ENCODE assay signal across 8 mouse cellular contexts in the genomic region with DNA sequence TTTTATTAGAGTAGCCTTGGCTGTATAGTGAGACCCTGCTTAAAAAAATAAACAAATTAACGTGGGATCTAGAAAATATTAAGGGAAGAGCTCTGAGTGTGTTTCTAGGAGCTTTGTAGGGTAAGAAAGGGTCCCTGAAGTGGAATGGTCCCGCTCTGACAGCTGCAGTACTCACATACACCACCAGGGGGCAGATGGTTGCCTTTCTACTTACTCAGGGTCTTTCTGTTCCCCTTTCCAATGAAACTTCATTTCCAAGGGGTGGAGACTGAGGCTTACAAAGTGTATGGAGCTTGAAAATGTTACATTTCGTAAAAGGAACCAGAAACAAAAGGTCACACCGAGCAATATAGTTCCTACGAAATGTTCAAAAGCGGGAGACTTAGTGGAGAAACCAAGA. TPM values are rescaled to one million over a fixed set of nuclear protein-coding genes. Genes with fewer than 3 reads are reported as not detected.
DNase-seq lines count a peak whose midpoint lies in the region; ATAC-seq lines count a peak whose summit lies in the region.

No protein-coding gene starts in this region.

- DNase-seq in hindbrain, embryonic 10.5 days (ENCODE audit: low spot score), result peak; percentile 84
- peak; percentile 83 for DNase-seq in ZHBTc4 (ENCODE audit: low read depth, low spot score)
- DNase-seq in embryonic facial prominence, embryonic 10.5 days (ENCODE audit: low spot score), result peak; percentile 88
- DNase-seq in heart, postnatal 4 days, result peak; percentile 88
- peak; percentile 91 for DNase-seq in limb, embryonic 10.5 days (ENCODE audit: low spot score)
- DNase-seq in naive thymus-derived CD4-positive, alpha-beta T cell, adult 2 months (ENCODE audit: low read depth), result peak; percentile 87
- peak; percentile 93 for DNase-seq in testis, postnatal 10 days (ENCODE audit: low spot score)

- peaks cover 3% of the 10 kb centered on the region for H3K36me3 ChIP-seq in hindbrain, embryonic 10.5 days
- H3K36me3 ChIP-seq in hindbrain, embryonic 16.5 days (ENCODE audit: control insufficient read depth, insufficient read depth, low read length), result no peaks in the 10 kb centered on the region
- peaks cover 5% of the 10 kb centered on the region; the same call in 1 of the 2 replicates for H3K36me3 ChIP-seq in embryonic facial prominence, embryonic 10.5 days (replicated peaks)
- H3K36me3 ChIP-seq in limb, embryonic 10.5 days, result peaks cover 4% of the 10 kb centered on the region

- peaks cover 52% of the 10 kb centered on the region for H3K4me1 ChIP-seq in hindbrain, embryonic 10.5 days (replicated peaks)
- H3K4me1 ChIP-seq in hindbrain, embryonic 16.5 days (ENCODE audit: control insufficient read depth, insufficient read depth, low read depth, low read length), result peaks cover 17% of the 10 kb centered on the region
- peaks cover 61% of the 10 kb centered on the region for H3K4me1 ChIP-seq in embryonic facial prominence, embryonic 10.5 days
- peaks cover 55% of the 10 kb centered on the region for H3K4me1 ChIP-seq in limb, embryonic 10.5 days

- H3K9ac ChIP-seq in hindbrain, embryonic 16.5 days (ENCODE audit: low read depth, low read length), result no peak overlapping the region

- H3K4me3 ChIP-seq in hindbrain, embryonic 10.5 days, result no peak overlapping the region
- H3K4me3 ChIP-seq in hindbrain, embryonic 16.5 days (ENCODE audit: low read length), result no peak overlapping the region
- no peak overlapping the region for H3K4me3 ChIP-seq in embryonic facial prominence, embryonic 10.5 days
- H3K4me3 ChIP-seq in limb, embryonic 10.5 days, result 0 out of 2 replicates have a peak overlapping the region, but pooled peaks have one; percentile 5

- peaks cover 43% of the 10 kb centered on the region for H3K27me3 ChIP-seq in hindbrain, embryonic 10.5 days (ENCODE audit: insufficient read depth, poor library complexity, severe bottlenecking)
- 0 out of 2 replicates have a peak, but pooled peaks cover 10% of the 10 kb centered on the region for H3K27me3 ChIP-seq in hindbrain, embryonic 16.5 days (replicated peaks; ENCODE audit: control insufficient read depth, insufficient read depth, low read length)
- peaks cover 29% of the 10 kb centered on the region for H3K27me3 ChIP-seq in embryonic facial prominence, embryonic 10.5 days (replicated peaks; ENCODE audit: low read depth, poor library complexity, severe bottlenecking)
- H3K27me3 ChIP-seq in limb, embryonic 10.5 days (ENCODE audit: low read depth, poor library complexity, severe bottlenecking), result peaks cover 10% of the 10 kb centered on the region; the same call in 1 of the 2 replicates

- no peak overlapping the region for H3K27ac ChIP-seq in hindbrain, embryonic 10.5 days
- no peak overlapping the region for H3K27ac ChIP-seq in hindbrain, embryonic 16.5 days (ENCODE audit: low read depth, low read length)
- H3K27ac ChIP-seq in embryonic facial prominence, embryonic 10.5 days (replicated peaks), result no peak overlapping the region
- no peak overlapping the region for H3K27ac ChIP-seq in limb, embryonic 10.5 days

- no peak overlapping the region for H3K4me2 ChIP-seq in hindbrain, embryonic 16.5 days (ENCODE audit: low read length)

- H3K9me3 ChIP-seq in hindbrain, embryonic 10.5 days, result no peaks in the 10 kb centered on the region
- no peaks in the 10 kb centered on the region for H3K9me3 ChIP-seq in hindbrain, embryonic 16.5 days (ENCODE audit: control insufficient read depth, low read length)
- H3K9me3 ChIP-seq in embryonic facial prominence, embryonic 10.5 days, result no peaks in the 10 kb centered on the region
- H3K9me3 ChIP-seq in limb, embryonic 10.5 days (replicated peaks), result no peaks in the 10 kb centered on the region

- 17% methylated on average over 6 of the region's 6 CpGs for whole genome bisulfite sequencing in hindbrain, embryonic 10.5 days
- WGBS in hindbrain, embryonic 16.5 days, result 7% methylated on average over 6 of the region's 6 CpGs
- 16% methylated on average over 6 of the region's 6 CpGs for WGBS in embryonic facial prominence, embryonic 10.5 days
- WGBS in limb, embryonic 10.5 days, result 11% methylated on average over 6 of the region's 6 CpGs

- ATAC-seq in hindbrain, embryonic 16.5 days, result no peak

RNA-seq across cellular contexts. Expression of a gene that starts 1.6 kb away (rescaled TPM):
- polyA plus RNA-seq in hindbrain, embryonic 10.5 days (2016; fragmentation: Nextera tagmentation; extraction: Ambion mirVana), result 0.39 and 0.80 TPM in 2 replicates
- 0.97 and 1.5 TPM in 2 replicates for polyA plus RNA-seq in hindbrain, embryonic 16.5 days (2015; fragmentation: Nextera tagmentation; extraction: Ambion mirVana)
- polyA plus RNA-seq in embryonic facial prominence, embryonic 10.5 days (2016; fragmentation: Nextera tagmentation; extraction: Ambion mirVana), result 1.2 and 1.3 TPM in 2 replicates
- total RNA-seq in heart, postnatal 4 days (2021), result 1 to 10 TPM in 1 of 2 experiments, under 1 TPM in 1; 0.93 to 1.1 TPM
- polyA plus RNA-seq in limb, embryonic 10.5 days (2016; fragmentation: Nextera tagmentation; extraction: Ambion mirVana), result 1.2 and 1.7 TPM in 2 replicates

RNA-seq across cellular contexts. Expression of a gene that starts 2.9 kb away (rescaled TPM):
- 9.3 and 13.6 TPM in 2 replicates for polyA plus RNA-seq in hindbrain, embryonic 10.5 days (2016; fragmentation: Nextera tagmentation; extraction: Ambion mirVana)
- 13.5 and 15.9 TPM in 2 replicates for polyA plus RNA-seq in hindbrain, embryonic 16.5 days (2015; fragmentation: Nextera tagmentation; extraction: Ambion mirVana)
- 7.1 and 8.0 TPM in 2 replicates for polyA plus RNA-seq in embryonic facial prominence, embryonic 10.5 days (2016; fragmentation: Nextera tagmentation; extraction: Ambion mirVana)
- total RNA-seq in heart, postnatal 4 days (2021), result 10 to 100 TPM; 28.8 to 30.3 TPM
- polyA plus RNA-seq in limb, embryonic 10.5 days (2016; fragmentation: Nextera tagmentation; extraction: Ambion mirVana), result 7.6 and 8.0 TPM in 2 replicates

RNA-seq across cellular contexts. Expression of a gene that starts 46.7 kb away (rescaled TPM):
- polyA plus RNA-seq in hindbrain, embryonic 10.5 days (2016; fragmentation: Nextera tagmentation; extraction: Ambion mirVana), result 2.4 and 3.8 TPM in 2 replicates
- 3.5 and 4.2 TPM in 2 replicates for polyA plus RNA-seq in hindbrain, embryonic 16.5 days (2015; fragmentation: Nextera tagmentation; extraction: Ambion mirVana)
- 1.9 TPM in 2 replicates for polyA plus RNA-seq in embryonic facial prominence, embryonic 10.5 days (2016; fragmentation: Nextera tagmentation; extraction: Ambion mirVana)
- total RNA-seq in heart, postnatal 4 days (2021), result 1 to 10 TPM; 2.0 to 2.5 TPM
- polyA plus RNA-seq in limb, embryonic 10.5 days (2016; fragmentation: Nextera tagmentation; extraction: Ambion mirVana), result 2.3 and 2.4 TPM in 2 replicates

RNA-seq across cellular contexts. Expression of a gene that starts 46.7 kb away (rescaled TPM):
- 68.8 and 71.4 TPM in 2 replicates for polyA plus RNA-seq in hindbrain, embryonic 10.5 days (2016; fragmentation: Nextera tagmentation; extraction: Ambion mirVana)
- 36.3 and 37.1 TPM in 2 replicates for polyA plus RNA-seq in hindbrain, embryonic 16.5 days (2015; fragmentation: Nextera tagmentation; extraction: Ambion mirVana)
- polyA plus RNA-seq in embryonic facial prominence, embryonic 10.5 days (2016; fragmentation: Nextera tagmentation; extraction: Ambion mirVana), result 72.6 and 73.9 TPM in 2 replicates
- total RNA-seq in heart, postnatal 4 days (2021), result 10 to 100 TPM; 45.8 to 46.8 TPM
- polyA plus RNA-seq in limb, embryonic 10.5 days (2016; fragmentation: Nextera tagmentation; extraction: Ambion mirVana), result 74.0 and 90.5 TPM in 2 replicates

RNA-seq across cellular contexts. Expression of a gene that starts 56.1 kb away (rescaled TPM):
- polyA plus RNA-seq in hindbrain, embryonic 10.5 days (2016; fragmentation: Nextera tagmentation; extraction: Ambion mirVana), result 0.09 and 0.10 TPM in 2 replicates
- 0.99 and 2.3 TPM in 2 replicates for polyA plus RNA-seq in hindbrain, embryonic 16.5 days (2015; fragmentation: Nextera tagmentation; extraction: Ambion mirVana)
- 0.17 and 0.19 TPM in 2 replicates for polyA plus RNA-seq in embryonic facial prominence, embryonic 10.5 days (2016; fragmentation: Nextera tagmentation; extraction: Ambion mirVana)
- total RNA-seq in heart, postnatal 4 days (2021), result not detected
- 0.10 and 0.11 TPM in 2 replicates for polyA plus RNA-seq in limb, embryonic 10.5 days (2016; fragmentation: Nextera tagmentation; extraction: Ambion mirVana)
